Mouse (Mus musculus) kidney, adult 11 months (tissue): Measurements from ENCODE around the gene Commd6.
"Not testable (repeated sequence)": the region's sequence is repeated elsewhere in the genome, so short reads cannot be mapped to it uniquely, and the experiment has no call there.

Experiments used
- DNase-seq: peaks from one replicate; pipeline ENCODE4 v3.0.0; 2022

Commd6 gene

DNA sequence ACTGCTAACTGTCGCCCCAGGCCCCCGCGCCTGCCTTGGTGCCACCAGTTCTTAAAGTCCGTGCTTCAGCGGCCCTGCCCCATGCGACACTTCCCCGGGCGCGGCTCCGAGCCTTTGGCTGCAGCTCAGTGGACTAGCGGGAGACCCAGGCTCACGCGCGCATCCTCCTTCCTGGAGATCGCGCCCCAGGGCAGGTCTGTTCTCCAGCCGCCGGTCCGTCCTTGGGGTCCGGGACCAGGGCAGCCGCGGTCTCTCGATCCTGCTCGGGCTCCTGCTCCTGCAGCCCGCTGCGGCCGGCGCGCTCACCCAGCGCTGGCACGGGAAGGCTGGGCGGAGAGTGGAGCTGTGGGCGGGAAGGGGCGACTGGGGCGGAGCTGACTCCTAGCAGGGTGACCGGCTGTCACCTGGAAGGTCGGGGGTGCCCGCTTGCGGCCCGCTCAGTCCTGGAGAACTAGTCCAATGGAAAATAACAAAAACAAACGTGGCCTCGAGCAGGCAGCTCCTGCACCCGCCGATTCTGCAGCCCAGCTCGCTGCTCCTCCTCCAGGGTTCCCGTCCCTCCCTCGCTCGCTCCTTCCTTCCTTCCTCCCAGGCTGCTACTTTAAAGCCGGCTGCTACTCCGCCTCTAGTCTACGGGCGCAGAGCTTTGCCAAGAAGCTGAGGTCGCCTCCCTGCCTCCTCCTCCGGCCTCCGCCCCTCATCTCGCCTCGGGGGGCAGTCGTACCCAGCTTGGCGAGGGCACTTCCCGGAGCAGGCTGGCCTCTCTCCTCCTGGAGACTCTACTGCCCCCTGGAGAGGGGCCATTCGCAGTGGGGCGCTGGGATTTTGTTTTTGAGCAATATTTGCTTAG is 31.7 kb downstream of the Commd6 start, which contains the start of gene Tbc1d4:
Gene Tbc1d4, minus strand, starts transcription at position 673 of the 850 bp plus-strand sequence.
- DNase-seq, result peak; percentile 91

DNA sequence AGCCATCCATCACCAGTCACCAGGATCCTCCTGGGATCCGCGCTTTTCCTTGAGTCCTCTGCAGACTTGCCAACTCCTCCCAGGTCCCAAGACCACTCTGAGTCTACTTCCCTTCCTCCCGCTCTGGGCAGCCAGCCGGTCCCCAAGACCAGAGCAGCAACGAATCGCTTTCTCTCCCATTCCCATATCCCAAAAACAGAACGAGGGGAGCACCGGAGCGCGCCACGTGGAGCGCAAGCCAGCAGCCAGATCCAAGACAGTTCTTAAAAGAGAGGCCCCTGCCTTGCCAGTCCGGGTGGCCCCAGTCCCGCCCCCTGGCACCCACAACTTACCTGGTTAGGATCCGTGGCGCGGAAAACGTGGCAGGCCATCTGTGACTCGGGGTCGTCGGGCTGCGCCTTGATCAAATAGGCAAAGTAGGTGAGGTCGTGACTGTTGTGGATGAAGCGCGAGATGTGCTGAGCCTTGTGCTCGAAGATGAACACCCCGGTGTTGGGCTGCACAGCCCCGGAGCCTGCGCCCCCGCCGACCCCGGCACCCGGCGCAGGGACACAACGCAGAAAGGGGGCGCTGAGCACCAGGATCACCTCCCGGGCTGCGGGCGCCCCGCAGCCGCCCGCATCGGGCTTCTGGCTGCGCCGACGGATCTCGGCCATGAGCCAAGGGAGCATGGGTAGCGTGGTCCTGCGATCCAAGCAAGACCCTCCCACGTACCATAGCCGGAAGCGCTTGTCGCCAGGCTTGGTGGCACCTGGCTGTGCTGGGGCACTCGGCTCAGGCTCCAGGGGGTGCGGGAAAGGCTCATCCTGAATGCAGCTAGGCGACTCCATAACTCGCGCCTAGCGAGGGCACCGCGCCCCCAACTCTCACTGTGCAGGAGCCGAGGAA is 32.6 kb downstream of the Commd6 start:
- DNase-seq, result peak; percentile 25

DNA sequence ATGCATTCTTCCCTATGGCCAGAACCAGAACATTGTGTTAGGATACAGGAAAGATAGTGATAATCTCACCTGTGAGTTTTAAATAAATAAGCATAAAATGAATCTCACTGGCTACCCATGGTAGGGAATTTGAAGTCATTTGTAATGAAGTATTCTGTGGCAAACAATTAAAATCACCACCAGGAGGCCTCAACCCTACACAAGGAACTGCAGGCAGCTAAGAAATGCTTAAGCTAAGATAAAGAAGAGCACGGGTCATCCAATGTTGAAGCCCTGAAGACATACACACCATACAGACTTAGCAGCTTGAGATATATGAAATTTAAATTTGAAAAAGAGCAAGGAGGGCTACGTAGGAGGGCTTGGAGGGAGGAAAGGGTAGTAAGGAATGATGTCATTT is 34.6 kb downstream of the Commd6 start:
- no peak for DNase-seq

DNA sequence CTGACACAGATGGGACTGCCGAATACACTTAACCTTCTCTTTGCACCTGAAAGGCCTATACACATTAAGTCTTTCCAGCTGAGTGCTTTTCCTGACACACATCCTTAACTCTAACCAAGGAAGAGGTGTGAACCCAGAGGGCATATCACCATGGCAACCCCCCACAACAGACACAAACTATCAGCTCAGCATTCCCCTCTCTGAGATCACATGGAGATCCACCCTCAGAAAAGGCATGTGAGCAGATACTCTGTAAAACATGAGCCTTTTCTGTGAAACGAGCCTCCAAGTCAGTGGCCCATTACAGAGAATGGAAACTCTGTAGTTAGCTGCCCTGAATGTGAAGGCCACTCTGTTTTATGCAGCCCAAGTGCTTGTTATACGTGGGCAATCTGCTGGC is 37.6 kb downstream of the Commd6 start:
- no peak for DNase-seq

DNA sequence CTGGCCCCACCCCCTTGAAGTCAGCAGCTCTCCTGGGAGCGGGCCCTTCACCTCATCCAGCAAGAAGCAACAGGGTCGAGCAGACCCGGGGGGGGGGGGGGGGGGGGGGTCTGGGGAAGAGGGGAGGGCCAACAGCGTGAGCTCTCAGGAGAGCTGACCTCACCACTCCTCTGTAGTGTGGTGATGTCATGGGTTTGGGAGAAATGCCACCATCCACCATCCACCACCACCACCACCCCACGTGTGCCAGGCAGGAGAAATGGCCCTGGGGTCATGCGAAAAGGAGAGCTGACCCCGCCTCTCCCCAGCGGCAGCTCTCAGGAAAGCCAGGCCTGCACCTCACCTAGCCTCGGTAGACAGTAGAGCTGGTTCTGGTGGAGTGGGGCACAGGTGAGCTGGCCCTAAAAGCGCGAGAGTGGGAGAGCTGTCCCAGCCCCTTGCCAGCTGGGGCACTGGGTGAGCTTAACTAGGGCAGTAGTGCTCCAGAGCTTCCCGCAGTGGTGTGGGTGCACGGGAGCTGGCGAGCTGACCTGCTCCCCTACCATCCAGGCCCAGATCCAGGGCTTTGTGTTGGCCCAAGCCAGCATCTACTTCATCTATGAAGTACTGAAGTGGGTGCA is 43.3 kb downstream of the Commd6 start:
- no peak for DNase-seq

DNA sequence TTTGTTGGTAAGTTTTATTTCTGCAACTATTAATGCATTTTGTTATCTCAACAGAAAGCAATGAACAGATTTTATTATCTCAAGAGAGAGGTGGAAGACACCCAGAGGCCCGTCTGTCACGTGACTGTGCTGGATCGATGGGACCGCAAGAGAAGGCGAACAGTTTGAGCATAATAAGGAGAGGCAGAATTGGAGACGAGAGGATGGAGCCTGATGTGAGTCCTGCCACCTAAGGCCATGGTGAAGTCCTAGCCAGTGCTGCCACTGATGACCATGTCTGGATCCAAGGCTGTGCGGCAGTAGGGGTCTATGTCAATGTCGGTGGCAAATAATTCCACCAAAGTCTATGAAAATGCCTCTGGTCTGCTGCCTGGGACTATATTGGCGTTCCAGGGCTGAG is 43.8 kb downstream of the Commd6 start:
- DNase-seq, result no peak

DNA sequence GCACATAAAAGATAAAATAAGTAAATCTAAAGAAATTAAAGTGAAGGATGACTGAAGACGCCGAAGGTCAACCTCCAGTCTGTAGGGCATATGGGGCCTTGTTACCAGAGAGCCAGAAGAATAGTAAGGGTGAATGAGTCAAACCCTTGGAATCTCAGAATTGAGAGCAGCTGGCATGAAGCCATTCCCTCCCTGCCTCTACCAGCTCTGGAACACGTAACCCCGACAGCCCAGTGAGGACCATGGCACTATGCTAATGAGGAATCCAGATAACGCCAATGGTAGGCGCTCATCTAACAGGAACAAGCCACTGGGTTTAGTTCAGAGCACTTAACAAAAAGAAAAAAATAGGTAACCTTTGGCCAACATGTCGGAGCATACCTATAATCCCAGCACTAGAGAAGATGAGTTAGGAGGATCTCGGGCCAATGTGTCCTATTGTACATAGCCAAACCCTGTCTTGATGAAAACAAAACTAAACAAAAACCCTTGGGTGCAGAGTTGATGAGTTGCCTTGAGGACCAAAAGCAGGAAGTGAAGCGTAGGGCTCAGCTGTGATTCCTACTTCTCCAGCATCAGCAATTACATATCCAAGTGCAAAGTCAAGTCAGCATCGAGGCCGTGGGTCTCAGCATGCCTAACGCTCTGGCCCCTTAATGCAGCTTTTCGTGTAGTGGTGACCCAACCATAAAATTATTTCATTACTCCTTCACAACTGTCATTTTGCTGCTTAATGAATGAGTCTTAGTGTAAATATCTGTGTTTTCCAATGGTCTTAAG is 45.0 kb downstream of the Commd6 start:
- DNase-seq, result no peak

DNA sequence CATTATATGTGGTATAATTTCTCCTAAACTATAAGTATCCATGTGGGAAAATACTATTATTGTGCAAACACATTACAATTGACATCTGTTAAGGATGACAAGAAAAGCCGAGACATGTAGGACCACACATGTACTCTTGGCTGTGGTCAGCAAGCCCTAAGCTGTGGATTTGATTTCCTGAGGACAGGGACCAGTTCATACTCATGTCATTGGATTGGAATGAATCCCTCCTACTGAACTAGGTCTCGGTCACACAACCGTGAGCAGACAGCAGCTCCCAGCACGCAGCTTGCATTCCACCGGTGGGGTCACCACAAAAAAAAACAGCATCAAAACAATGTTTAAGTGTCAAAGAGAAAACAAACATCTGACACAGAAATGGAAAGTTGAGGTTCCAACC is 46.5 kb downstream of the Commd6 start:
- DNase-seq, result no peak

DNA sequence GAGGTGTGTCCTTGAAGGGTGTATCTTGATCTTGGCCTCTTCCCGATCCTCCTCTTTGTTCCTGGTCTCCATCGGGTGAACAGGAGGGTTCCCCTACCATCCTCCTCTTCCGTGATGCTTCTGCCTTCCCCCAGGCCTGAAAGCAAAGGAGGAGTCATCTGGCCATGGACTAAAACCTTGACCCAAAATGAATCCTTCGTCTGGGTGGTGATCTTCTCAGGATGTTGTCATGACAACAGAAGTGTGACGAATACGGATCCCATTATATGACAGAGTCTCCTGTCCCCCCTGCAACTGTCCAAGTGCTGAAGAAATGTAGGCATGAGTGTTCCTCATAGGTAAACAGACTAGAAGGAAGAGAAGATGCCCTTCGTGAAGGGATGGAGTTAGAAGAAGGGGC is 47.1 kb downstream of the Commd6 start:
- no peak for DNase-seq

DNA sequence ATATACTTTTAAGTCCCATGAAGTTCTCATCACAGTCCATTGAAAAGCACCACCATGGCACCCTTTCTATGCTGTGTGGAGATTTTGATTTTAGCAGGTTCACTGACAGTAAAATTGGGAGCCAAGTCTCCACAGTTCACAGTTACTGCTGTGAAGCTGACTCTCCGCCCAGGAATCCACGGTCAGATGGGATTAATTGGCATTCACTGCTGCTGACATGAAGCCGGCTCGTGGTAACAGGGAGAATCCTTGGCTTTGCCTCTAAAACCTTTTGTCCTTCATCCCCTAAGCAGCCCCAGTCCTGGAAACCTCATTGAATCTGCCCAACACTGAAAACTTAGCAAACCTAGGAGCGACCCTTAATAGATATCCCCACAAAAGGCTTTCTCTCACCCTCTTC is 49.4 kb downstream of the Commd6 start:
- no peak for DNase-seq

DNA sequence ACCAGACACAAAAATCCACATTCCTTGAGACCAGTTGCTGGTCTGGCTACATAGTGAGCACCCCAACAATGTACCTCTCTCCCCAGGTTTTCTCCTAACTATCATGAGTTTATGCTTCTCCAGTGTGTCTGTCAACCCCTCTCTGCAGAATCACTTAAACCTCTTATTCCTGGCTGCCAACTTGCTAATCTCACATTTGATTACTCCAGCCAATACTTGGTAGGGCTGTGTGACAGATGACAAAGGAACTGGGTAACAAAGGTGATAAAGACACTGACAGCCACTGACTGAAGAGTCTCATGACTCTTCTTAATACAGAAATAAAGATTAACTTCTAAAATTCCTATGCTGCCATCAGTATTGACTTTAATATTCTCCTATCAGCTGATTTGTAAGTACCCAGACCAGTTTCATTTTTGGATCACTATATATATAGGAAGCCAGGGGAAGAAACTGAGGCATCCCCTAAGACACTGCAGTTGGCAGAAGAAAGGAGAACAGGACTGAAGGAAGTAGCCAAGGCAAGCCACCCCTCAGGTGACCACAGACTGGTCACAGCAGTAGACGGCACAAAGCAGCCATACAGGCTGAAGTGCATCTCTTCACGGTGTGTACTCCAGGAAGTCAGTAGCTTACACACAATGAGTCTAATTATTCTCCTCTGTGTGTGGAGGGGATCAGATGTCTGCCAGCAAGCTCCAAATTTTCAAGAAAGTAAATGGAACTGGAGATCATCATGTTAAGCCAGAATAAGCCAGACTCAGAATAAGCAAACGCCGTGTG is 52.1 kb downstream of the Commd6 start:
- DNase-seq, result not testable (repeated sequence)

DNA sequence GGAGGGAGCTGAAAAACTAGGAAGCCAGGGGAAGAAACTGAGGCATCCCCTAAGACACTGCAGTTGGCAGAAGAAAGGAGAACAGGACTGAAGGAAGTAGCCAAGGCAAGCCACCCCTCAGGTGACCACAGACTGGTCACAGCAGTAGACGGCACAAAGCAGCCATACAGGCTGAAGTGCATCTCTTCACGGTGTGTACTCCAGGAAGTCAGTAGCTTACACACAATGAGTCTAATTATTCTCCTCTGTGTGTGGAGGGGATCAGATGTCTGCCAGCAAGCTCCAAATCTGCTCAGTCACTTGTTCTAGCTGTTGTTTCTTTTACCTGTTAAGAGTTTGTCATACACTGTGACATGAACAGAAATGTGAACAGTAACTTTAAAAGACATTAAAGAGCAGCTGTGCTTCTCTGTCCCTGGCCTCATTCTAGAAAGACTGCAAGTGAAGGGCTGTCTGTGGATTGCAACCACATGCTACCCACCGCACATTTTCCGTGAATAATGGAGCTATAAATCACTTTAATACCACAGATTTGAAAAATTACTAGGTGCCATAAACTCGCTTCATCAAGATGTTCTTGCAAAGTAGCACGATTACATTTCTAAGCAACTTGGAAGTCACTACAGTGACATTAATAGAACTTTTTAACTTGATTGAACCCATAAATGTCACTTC is 53.0 kb downstream of the Commd6 start:
- DNase-seq, result not testable (repeated sequence)

DNA sequence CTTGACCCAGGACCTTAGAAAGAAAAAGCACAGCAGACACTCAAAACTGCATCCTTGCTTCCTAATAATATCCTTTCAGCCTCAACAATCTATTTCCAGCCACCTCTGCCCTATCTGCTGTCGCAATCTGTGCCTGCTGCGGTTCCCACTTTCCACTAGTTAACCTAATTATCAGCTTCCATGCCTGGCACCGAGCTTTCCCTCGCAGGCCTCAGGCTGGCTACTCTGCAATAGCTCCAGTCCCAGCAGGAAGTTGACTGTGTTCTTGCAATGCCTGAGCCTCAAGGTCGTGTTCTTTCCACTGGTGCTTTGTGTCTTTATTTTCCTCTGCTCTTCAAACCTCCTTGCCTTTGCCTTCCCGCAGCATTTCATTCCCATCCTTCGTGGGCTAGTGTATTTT is 54.4 kb downstream of the Commd6 start:
- peak; percentile 66 for DNase-seq
